Mouse (Mus musculus) ES-E14 (cell line): ENCODE results near the gene Trcg1. TPM values are rescaled to one million over a fixed set of nuclear protein-coding genes. Genes with fewer than 3 reads are reported as not detected.

Experiments
- DNase-seq: peaks from one replicate; pipeline ENCODE4 v3.0.0-alpha.2; 2013; ENCODE audit warnings: low read depth, low spot score
- H3K27ac ChIP-seq: 2 replicates; pipeline ENCODE4 v1.5.1; 2012; ENCODE audit warnings: low read depth, mild to moderate bottlenecking, low read length, moderate library complexity, mixed read lengths; ENCODE audit not compliant: poor library complexity, insufficient read depth, severe bottlenecking
- H3K36me3 ChIP-seq: 2 replicates; pipeline ENCODE4 v1.6.1; 2012; ENCODE audit warnings: mild to moderate bottlenecking, low read length, moderate library complexity, mixed read lengths; ENCODE audit not compliant: control insufficient read depth, poor library complexity, insufficient read depth, severe bottlenecking
- H3K4me1 ChIP-seq, 2 experiments: fragments of 150-350 bp in 1 of 2; sonication (generic) in 1 of 2; 2 replicates each; pipeline ENCODE4 v1.6.1; 2012; ENCODE audit warnings: low read length in 2 of 2, mild to moderate bottlenecking in 1 of 2, mixed read lengths in 1 of 2; ENCODE audit not compliant: control insufficient read depth in 2 of 2, insufficient read depth in 2 of 2, poor library complexity in 1 of 2
- H3K4me3 ChIP-seq, 2 experiments: fragments of 150-350 bp in 1 of 2; sonication (generic) in 1 of 2; 2 replicates each; pipeline ENCODE4 v1.5.1; 2012; ENCODE audit warnings: low read length in 2 of 2, low read depth in 1 of 2, mild to moderate bottlenecking in 1 of 2, mixed read lengths in 1 of 2; ENCODE audit not compliant: insufficient read depth in 1 of 2, poor library complexity in 1 of 2, severe bottlenecking in 1 of 2
- H3K9ac ChIP-seq: 2 replicates; pipeline ENCODE4 v1.6.1; 2012; ENCODE audit warnings: low read depth, mild to moderate bottlenecking, low read length, mixed read lengths; ENCODE audit not compliant: poor library complexity, insufficient read depth, severe bottlenecking
- H3K9me3 ChIP-seq: fragments of 150-350 bp; sonication (generic); 2 replicates; pipeline ENCODE4 v1.6.1; 2012; ENCODE audit warnings: low read depth, mild to moderate bottlenecking, low read length; ENCODE audit not compliant: control insufficient read depth, insufficient read depth
- CHD2 ChIP-seq: IDR thresholded peaks from 2 replicates; pipeline ENCODE4 v1.6.1; 2014; ENCODE audit warnings: mild to moderate bottlenecking, low read depth, low read length, inconsistent platforms
- HCFC1 ChIP-seq: IDR thresholded peaks from 2 replicates; pipeline ENCODE4 v1.6.1; 2012; ENCODE audit warnings: low read length, inconsistent platforms, borderline replicate concordance; ENCODE audit not compliant: insufficient read depth
- MAFK ChIP-seq: IDR thresholded peaks from 2 replicates; pipeline ENCODE4 v1.6.1; 2014; ENCODE audit warnings: mild to moderate bottlenecking, low read depth, low read length, inconsistent platforms; ENCODE audit not compliant: insufficient read depth
- ZC3H11A ChIP-seq: IDR thresholded peaks from 2 replicates; pipeline ENCODE4 v1.6.1; 2012; ENCODE audit warnings: low read depth, mild to moderate bottlenecking, inconsistent platforms, low read length, borderline replicate concordance
- ZNF384 ChIP-seq: IDR thresholded peaks from 2 replicates; pipeline ENCODE4 v1.6.1; 2012; ENCODE audit warnings: low read depth, low read length, inconsistent platforms
- in situ Hi-C, 2 experiments: fragments of 600-800 bp; cut with MboI; formaldehyde crosslinking; loops; one replicate each; pipeline ENCODE4 v1.15.1; 2025; ENCODE audit warnings: low sequenced_read_pairs in 2 of 2, inconsistent platforms in 1 of 2; ENCODE audit not compliant: unreplicated experiment in 2 of 2
- total RNA-seq: library from RNA; depleted of rRNA; stranded (reverse); fragments of 300-350 nt; gene quantifications from 2 replicates; pipeline ENCODE4 v1.2.3, GENCODE M21; 2012

Gene Trcg1
- total RNA-seq, 1 experiment, result not detected

DNA sequence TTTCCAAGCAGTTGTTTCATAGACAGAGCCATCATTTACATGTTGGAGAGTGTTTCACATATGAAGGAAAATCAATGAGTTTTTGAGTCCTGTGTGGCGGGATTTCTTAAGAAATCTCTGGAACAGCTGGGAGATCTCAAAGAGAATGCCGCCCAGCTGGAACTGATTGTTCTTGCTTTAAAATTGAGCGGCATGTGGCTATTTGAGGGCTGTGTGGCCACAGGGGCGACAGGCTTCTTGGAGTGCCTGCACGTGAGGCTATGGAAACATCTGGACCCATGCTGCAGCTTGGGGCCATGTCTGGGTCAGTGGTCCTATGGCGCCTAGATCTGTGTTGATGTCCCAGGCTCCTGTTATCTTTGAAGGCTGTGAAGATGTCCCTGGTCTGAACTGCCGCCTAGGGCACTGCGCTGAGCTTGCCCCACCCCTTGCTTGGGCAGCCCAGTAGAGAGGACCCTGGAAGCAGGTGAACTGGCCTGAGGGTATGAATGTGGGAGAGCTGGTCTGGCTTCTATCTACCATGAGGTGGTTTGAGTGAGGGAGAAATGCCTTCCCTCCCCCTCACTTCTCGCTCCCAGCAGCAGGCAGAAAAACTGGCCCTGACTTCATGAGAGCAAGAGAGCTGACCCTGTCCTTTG is 6.1 kb upstream of the Trcg1 start:
- no peak for DNase-seq
- no peak overlapping the region for H3K4me3 ChIP-seq
- no peaks in the 10 kb centered on the region for H3K9me3 ChIP-seq
- H3K36me3 ChIP-seq, result no peaks in the 10 kb centered on the region
- no peak overlapping the region for H3K9ac ChIP-seq
- TF ChIP-seq HCFC1, result no peak
- no peak for TF ChIP-seq CHD2
- TF ChIP-seq ZNF384, result no peak
- TF ChIP-seq ZC3H11A, result no peak
- no peak for TF ChIP-seq MAFK
- in situ Hi-C loops, result no loop called here
- no peak overlapping the region for H3K27ac ChIP-seq
- no peaks in the 10 kb centered on the region for H3K4me1 ChIP-seq

GRCm38 (mm10) chr9:57231536-57232255 is 4.7 kb upstream of the Trcg1 start:
- no peak for TF ChIP-seq CHD2
- TF ChIP-seq ZC3H11A, result no peak
- TF ChIP-seq HCFC1, result no peak
- TF ChIP-seq ZNF384, result no peak
- TF ChIP-seq MAFK, result no peak
- DNase-seq, result no peak
- Histone ChIP-seq H3K36me3 (no peaks in the 10 kb centered on the region), H3K9me3 (no peaks in the 10 kb centered on the region), H3K9ac (no peak overlapping the region), H3K4me3 (no peak overlapping the region), H3K27ac (no peak overlapping the region), H3K4me1 (no peaks in the 10 kb centered on the region)
- in situ Hi-C loops, result no loop called here

GRCm38 (mm10) chr9:57232341-57232940 is 3.9 kb upstream of the Trcg1 start:
- Histone ChIP-seq H3K9me3 (no peaks in the 10 kb centered on the region), H3K9ac (no peak overlapping the region), H3K36me3 (no peaks in the 10 kb centered on the region), H3K27ac (no peak overlapping the region), H3K4me1 (no peaks in the 10 kb centered on the region), H3K4me3 (no peak overlapping the region)
- TF ChIP-seq MAFK (no peak), ZC3H11A (no peak), CHD2 (no peak), ZNF384 (no peak), HCFC1 (no peak)
- in situ Hi-C loops, result no loop called here
- DNase-seq, result no peak

DNA sequence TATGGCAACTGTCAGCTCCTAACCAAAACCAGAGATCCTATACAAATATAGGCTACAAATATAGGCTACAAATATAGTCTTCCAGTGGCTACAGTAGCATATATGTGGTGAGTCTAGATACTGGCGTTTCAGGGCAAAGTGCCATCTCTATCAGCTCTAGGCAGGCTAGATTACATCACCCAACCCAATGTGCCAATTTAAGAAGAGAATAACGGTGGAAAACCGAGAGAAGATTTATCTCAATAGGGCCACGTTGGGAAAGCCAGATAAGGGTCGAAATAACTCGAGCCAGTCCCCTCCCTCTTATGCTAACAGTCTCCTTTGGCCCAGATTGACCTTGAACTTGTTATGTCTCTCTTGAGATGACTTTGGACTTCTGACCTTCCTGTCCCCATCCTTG is 3.2 kb upstream of the Trcg1 start:
- no peak overlapping the region for H3K4me3 ChIP-seq
- no peak for TF ChIP-seq ZC3H11A
- no peak for TF ChIP-seq MAFK
- no peak for TF ChIP-seq ZNF384
- TF ChIP-seq CHD2, result no peak
- no peak for TF ChIP-seq HCFC1
- H3K9ac ChIP-seq, result no peak overlapping the region
- no peaks in the 10 kb centered on the region for H3K9me3 ChIP-seq
- H3K36me3 ChIP-seq, result no peaks in the 10 kb centered on the region
- in situ Hi-C loops, result no loop called here
- DNase-seq, result no peak
- H3K27ac ChIP-seq, result no peak overlapping the region
- H3K4me1 ChIP-seq, result no peaks in the 10 kb centered on the region
